Mouse (Mus musculus) activated CD4-positive, CD25-positive, alpha-beta regulatory T cell (primary cell): ENCODE measurements around the gene Stk25. TPM values are rescaled to one million over a fixed set of nuclear protein-coding genes. Genes with fewer than 3 reads are reported as not detected.

Experiments used
- polyA plus RNA-seq, 2 experiments: library from polyadenylated mRNA; unstranded; fragments of 100-300 nt; shearing (Covaris generic); gene quantifications; one replicate each; pipeline ENCODE4 v1.2.1; 2017

Stk25 gene
- 100 to 1,000 TPM in 1 of 2 experiments, 10 to 100 TPM in 1; 89.5 to 113 TPM for polyA plus RNA-seq

DNA sequence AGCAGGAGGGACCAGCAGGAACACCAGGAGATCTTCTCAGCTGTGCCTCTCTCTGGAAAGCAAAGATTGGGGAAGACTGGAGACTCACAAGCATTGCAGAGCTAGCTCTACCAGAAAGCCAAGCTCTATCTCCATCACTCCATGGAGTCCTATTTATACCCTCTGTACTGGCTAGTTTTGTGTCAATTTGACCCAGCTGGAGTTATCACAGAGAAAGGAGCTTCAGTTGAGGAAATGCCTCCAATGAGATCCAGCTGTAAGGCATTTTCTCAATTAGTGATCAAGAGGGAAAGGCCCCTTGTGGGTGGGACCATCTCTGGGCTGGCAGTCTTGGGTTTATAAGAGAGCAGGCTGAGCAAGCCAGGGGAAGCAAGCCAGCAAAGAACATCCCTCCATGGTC is at the start of gene Stk25:
Stk25 (minus strand) TSS at position 101 of the 400 bp plus-strand sequence.

DNA sequence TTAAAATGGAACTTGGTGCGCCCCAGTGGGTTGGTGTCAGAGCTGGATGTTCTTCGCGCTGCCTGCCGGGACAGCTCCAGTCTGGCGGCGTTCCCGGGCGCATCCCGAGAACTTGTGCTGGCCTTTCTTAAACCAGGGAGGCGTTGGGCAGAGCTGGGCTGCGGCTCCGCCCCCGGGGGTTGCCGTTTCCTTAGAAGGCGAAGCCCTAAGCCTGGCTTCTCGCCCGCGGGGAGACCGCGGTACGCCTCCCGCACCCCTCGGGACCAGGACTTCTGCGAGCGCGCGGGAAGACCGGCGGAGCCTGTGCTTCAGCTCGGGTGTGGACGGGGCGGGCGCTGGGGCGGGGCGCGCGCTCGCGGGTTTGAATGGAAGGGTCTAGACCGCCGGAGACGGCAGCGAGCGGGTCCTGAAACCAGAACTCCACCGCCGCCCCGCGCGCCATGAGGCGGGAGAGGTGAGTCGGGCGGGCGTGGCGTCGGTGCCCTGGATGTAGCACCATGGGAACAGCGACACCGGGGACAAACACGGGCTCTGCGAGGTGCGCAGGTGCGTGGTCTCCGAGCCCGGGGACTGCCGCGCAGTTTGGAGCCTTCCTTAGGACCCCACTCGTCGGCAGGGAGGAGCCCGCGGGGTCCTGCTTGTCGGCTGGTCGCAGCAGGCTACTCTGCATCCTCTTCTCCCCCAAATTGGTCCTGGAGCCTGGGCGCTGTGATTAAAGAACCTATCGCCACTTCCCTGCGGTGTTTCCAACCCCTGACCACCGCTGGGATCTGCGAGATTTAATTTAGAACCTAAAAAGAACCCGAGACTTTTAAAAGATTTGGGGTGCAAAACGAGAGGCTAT is 27.2 kb upstream of the Stk25 start, which contains the start of gene Bok:
Bok (plus strand) TSS at position 260 of the 844 bp plus-strand sequence.

Other genes with a start within 250 kb of the Stk25 start
- gene Hdlbp, start 179.8 kb downstream of the Stk25 start, polyA plus RNA-seq: 10 to 100 TPM; 34.1 to 50.6 TPM
- 1 to 10 TPM in 1 of 2 experiments, under 1 TPM in 1; 0.92 to 1.0 TPM for gene Farp2, start 146.6 kb downstream of the Stk25 start, polyA plus RNA-seq
- under 1 TPM in 1 of 2 experiments, not detected in 1; 0.38 TPM for gene Bok, start 27.0 kb upstream of the Stk25 start, polyA plus RNA-seq
- 100 to 1,000 TPM in 1 of 2 experiments, 10 to 100 TPM in 1; 74.7 to 112 TPM for gene Atg4b, start 92.8 kb upstream of the Stk25 start, polyA plus RNA-seq
- gene Thap4, start 96.2 kb upstream of the Stk25 start, polyA plus RNA-seq: 10 to 100 TPM; 31.4 to 34.9 TPM
- gene Dtymk, start 143.3 kb upstream of the Stk25 start, polyA plus RNA-seq: 100 to 1,000 TPM; 116 to 166 TPM
- gene Ing5, start 145.3 kb upstream of the Stk25 start, polyA plus RNA-seq: 10 to 100 TPM; 15.0 to 19.3 TPM
- gene D2hgdh, start 166.2 kb upstream of the Stk25 start, polyA plus RNA-seq: 10 to 100 TPM; 14.3 to 16.1 TPM
- under 1 TPM in 1 of 2 experiments, not detected in 1; 0.39 TPM for gene Gal3st2, start 202.6 kb upstream of the Stk25 start, polyA plus RNA-seq